Comparison of ENCODE assay signal across 10 mouse cellular contexts in the genomic region with DNA sequence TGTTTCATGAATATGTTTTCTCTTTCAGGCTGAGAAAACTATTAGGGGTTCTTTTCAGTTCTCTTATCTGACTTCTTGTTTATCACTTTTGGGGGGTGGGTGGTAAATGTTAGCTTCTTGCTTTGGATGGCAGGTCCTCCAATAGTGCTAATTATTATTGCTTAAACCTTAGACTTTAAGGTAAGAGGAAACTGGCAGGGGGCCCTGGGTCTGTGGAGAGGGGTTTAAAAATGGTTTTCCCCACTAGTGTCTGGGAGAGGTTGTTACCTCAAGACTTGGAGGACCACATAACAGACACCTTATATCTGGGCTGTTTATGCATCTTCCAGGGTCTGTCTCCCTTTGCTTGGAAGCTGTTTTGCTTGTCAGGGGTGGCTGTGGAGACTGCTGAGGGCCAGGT. TPM values are rescaled to one million over a fixed set of nuclear protein-coding genes. Genes with fewer than 3 reads are reported as not detected.
DNase-seq lines count a peak whose midpoint lies in the region; ATAC-seq and TF ChIP-seq lines count a peak whose summit lies in the region.
"Had no signal": no experiment of that assay in that cellular context is flagged by ENCODE, and none has a peak within 500 bp of the region (broad histone marks: within the 10 kb centered on the region; RNA-seq: fewer than 3 reads in every experiment).

No protein-coding gene starts in this region.

- peaks cover 29% of the 10 kb centered on the region for H3K4me1 ChIP-seq in kidney, postnatal 0 days (replicated peaks; ENCODE audit: insufficient read depth, low read length)
- peaks cover 44% of the 10 kb centered on the region for H3K4me1 ChIP-seq in forebrain, embryonic 10.5 days
- H3K4me1 ChIP-seq in intestine, embryonic 16.5 days (ENCODE audit: control insufficient read depth, insufficient read depth, low read length), result peaks cover 29% of the 10 kb centered on the region
- H3K4me1 ChIP-seq in neural tube, embryonic 12.5 days, result peaks cover 41% of the 10 kb centered on the region

- H3K9me3 ChIP-seq in kidney, postnatal 0 days (replicated peaks; ENCODE audit: low read length), result no peaks in the 10 kb centered on the region
- H3K9me3 ChIP-seq in forebrain, embryonic 10.5 days, result no peaks in the 10 kb centered on the region
- no peaks in the 10 kb centered on the region for H3K9me3 ChIP-seq in intestine, embryonic 16.5 days (ENCODE audit: control insufficient read depth, low read length)
- H3K9me3 ChIP-seq in neural tube, embryonic 12.5 days, result no peaks in the 10 kb centered on the region

- no peak for ATAC-seq in kidney, postnatal 0 days (replicated peaks; ENCODE audit: low FRiP score, low read depth)
- ATAC-seq in intestine, embryonic 16.5 days, result no peak
- no peak for ATAC-seq in neural tube, embryonic 12.5 days (ENCODE audit: low FRiP score, low read depth)

- peak overlapping the region; percentile 5; the same call in 1 of the 2 replicates for H3K27ac ChIP-seq in kidney, postnatal 0 days
- 0 out of 2 replicates have a peak overlapping the region, but pooled peaks have one; percentile 40 for H3K27ac ChIP-seq in forebrain, embryonic 10.5 days
- no peak overlapping the region for H3K27ac ChIP-seq in intestine, embryonic 16.5 days (ENCODE audit: low read length)
- H3K27ac ChIP-seq in neural tube, embryonic 12.5 days, result no peak overlapping the region

- peak overlapping the region; percentile 63 for H3K4me2 ChIP-seq in kidney, postnatal 0 days (ENCODE audit: low read length)
- H3K4me2 ChIP-seq in intestine, embryonic 16.5 days (ENCODE audit: low read depth, low read length), result no peak overlapping the region
- peak overlapping the region; percentile 92 for H3K4me2 ChIP-seq in neural tube, embryonic 12.5 days (replicated peaks)

- DNase-seq in kidney, postnatal 0 days (ENCODE audit: low spot score), result no peak
- no peak for DNase-seq in kidney, postnatal 14 days
- no peak for DNase-seq in forebrain, embryonic 10.5 days (ENCODE audit: extremely low spot score, low spot score)
- DNase-seq in right cerebral cortex, adult 18-20 months, result no peak
- DNase-seq in cerebellum, postnatal 25 days, result no peak
- DNase-seq in left cerebral cortex, adult 11 months (ENCODE audit: low spot score), result no peak
- DNase-seq: cerebellum, adult 18-20 months had no signal

- 0 out of 2 replicates have a peak, but pooled peaks cover 7% of the 10 kb centered on the region for H3K36me3 ChIP-seq in kidney, postnatal 0 days (ENCODE audit: insufficient read depth, low read length)
- peaks cover 46% of the 10 kb centered on the region for H3K36me3 ChIP-seq in forebrain, embryonic 10.5 days (replicated peaks)
- H3K36me3 ChIP-seq in intestine, embryonic 16.5 days (ENCODE audit: control insufficient read depth, insufficient read depth, low read length), result no peaks in the 10 kb centered on the region
- H3K36me3 ChIP-seq in neural tube, embryonic 12.5 days, result peaks cover 15% of the 10 kb centered on the region; the same call in 1 of the 2 replicates

- no peaks in the 10 kb centered on the region for H3K27me3 ChIP-seq in kidney, postnatal 0 days (ENCODE audit: insufficient read depth, low read length)
- H3K27me3 ChIP-seq in forebrain, embryonic 10.5 days (ENCODE audit: poor library complexity, severe bottlenecking), result no peaks in the 10 kb centered on the region
- no peaks in the 10 kb centered on the region for H3K27me3 ChIP-seq in intestine, embryonic 16.5 days (replicated peaks; ENCODE audit: control insufficient read depth, insufficient read depth, low read length)
- H3K27me3 ChIP-seq in neural tube, embryonic 12.5 days (replicated peaks), result no peaks in the 10 kb centered on the region

- TF ChIP-seq CTCF in kidney, postnatal 0 days (IDR thresholded peaks at IDR 0.05; ENCODE audit: low read depth), result no peak

- H3K9ac ChIP-seq in kidney, postnatal 0 days (ENCODE audit: low read depth, low read length), result peak overlapping the region; percentile 4; the same call in 1 of the 2 replicates
- 0 out of 2 replicates have a peak overlapping the region, but pooled peaks have one; percentile 18 for H3K9ac ChIP-seq in intestine, embryonic 16.5 days (ENCODE audit: low read depth, low read length)
- H3K9ac ChIP-seq in neural tube, embryonic 12.5 days, result peak overlapping the region; percentile 30; the same call in 1 of the 2 replicates

- H3K4me3 ChIP-seq in kidney, postnatal 0 days (replicated peaks; ENCODE audit: low read depth, low read length), result peak overlapping the region; percentile 96; the same call in 1 of the 2 replicates
- peak overlapping the region; percentile 97 for H3K4me3 ChIP-seq in forebrain, embryonic 10.5 days
- H3K4me3 ChIP-seq in intestine, embryonic 16.5 days (ENCODE audit: low read length), result no peak overlapping the region
- no peak overlapping the region for H3K4me3 ChIP-seq in neural tube, embryonic 12.5 days

RNA-seq across cellular contexts. Expression of gene Banp, which starts 2.6 kb away (rescaled TPM):
- polyA plus RNA-seq in kidney, postnatal 0 days (2015; fragmentation: Nextera tagmentation; extraction: Ambion mirVana), result 23.1 and 24.6 TPM in 2 replicates
- 44.1 and 56.4 TPM in 2 replicates for polyA plus RNA-seq in forebrain, embryonic 10.5 days (2016; fragmentation: Nextera tagmentation; extraction: Ambion mirVana)
- polyA plus RNA-seq in intestine, embryonic 16.5 days (2015; fragmentation: Nextera tagmentation; extraction: Ambion mirVana), result 36.3 and 36.6 TPM in 2 replicates
- polyA plus RNA-seq in neural tube, embryonic 12.5 days (2016; fragmentation: Nextera tagmentation; extraction: Ambion mirVana), result 54.9 and 55.5 TPM in 2 replicates

RNA-seq across cellular contexts. Expression of gene Car5a, which starts 7.4 kb away (rescaled TPM):
- 0.12 and 0.23 TPM in 2 replicates for polyA plus RNA-seq in kidney, postnatal 0 days (2015; fragmentation: Nextera tagmentation; extraction: Ambion mirVana)
- polyA plus RNA-seq in forebrain, embryonic 10.5 days (2016; fragmentation: Nextera tagmentation; extraction: Ambion mirVana), result not detected in 2 replicates
- 0.31 and 0.70 TPM in 2 replicates for polyA plus RNA-seq in intestine, embryonic 16.5 days (2015; fragmentation: Nextera tagmentation; extraction: Ambion mirVana)
- polyA plus RNA-seq in neural tube, embryonic 12.5 days (2016; fragmentation: Nextera tagmentation; extraction: Ambion mirVana), result 0.19 and 0.32 TPM in 2 replicates
- polyA plus RNA-seq: gonadal fat pad, adult 2 months had no signal

RNA-seq across cellular contexts. Expression of gene Slc7a5, which starts 44.6 kb away (rescaled TPM):
- polyA plus RNA-seq in kidney, postnatal 0 days (2015; fragmentation: Nextera tagmentation; extraction: Ambion mirVana), result 9.2 and 10.2 TPM in 2 replicates
- 27.4 and 30.5 TPM in 2 replicates for polyA plus RNA-seq in forebrain, embryonic 10.5 days (2016; fragmentation: Nextera tagmentation; extraction: Ambion mirVana)
- 11.6 and 12.5 TPM in 2 replicates for polyA plus RNA-seq in intestine, embryonic 16.5 days (2015; fragmentation: Nextera tagmentation; extraction: Ambion mirVana)
- polyA plus RNA-seq in neural tube, embryonic 12.5 days (2016; fragmentation: Nextera tagmentation; extraction: Ambion mirVana), result 32.0 and 40.8 TPM in 2 replicates

Comparison
In these comparisons a context has a peak if more than half of its experiments do, and no peak if none do; other contexts are left out.
1. H3K27ac ChIP-seq: peak in kidney, postnatal 0 days (single experiment) and forebrain, embryonic 10.5 days (single experiment); none in intestine, embryonic 16.5 days (single experiment) and neural tube, embryonic 12.5 days (single experiment).
2. H3K4me3 ChIP-seq: peak in kidney, postnatal 0 days (single experiment) and forebrain, embryonic 10.5 days (single experiment); none in intestine, embryonic 16.5 days (single experiment) and neural tube, embryonic 12.5 days (single experiment).
3. Peak in every context shown above with its lines, with median percentiles within 50 percentile points of each other: H3K9ac ChIP-seq.